Mouse (Mus musculus) heart, adult 2 months (tissue): ENCODE measurements around the gene Tbc1d22a.

ENCODE experiments used
- CTCF ChIP-seq: fragments of 200-600 bp; IDR thresholded peaks from 2 replicates; pipeline ENCODE4 v1.8.1; 2022; ENCODE audit warnings: antibody characterized with exemption, mild to moderate bottlenecking, moderate library complexity
- EP300 ChIP-seq: fragments of 200-500 bp; IDR thresholded peaks from 2 replicates; pipeline ENCODE4 v1.6.1; 2011; ENCODE audit warnings: low read depth, low read length, control low read depth; ENCODE audit not compliant: insufficient read depth
- POLR2A ChIP-seq: fragments of 200-500 bp; IDR thresholded peaks from 2 replicates; pipeline ENCODE4 v1.6.1; 2011; ENCODE audit warnings: mild to moderate bottlenecking, low read depth, low read length, control low read depth; ENCODE audit not compliant: insufficient read depth

GRCm38 (mm10) chr15:86259233-86259632 lies 45.0 kb downstream of the Tbc1d22a start:
- TF ChIP-seq POLR2A (no peak), CTCF (no peak), EP300 (no peak)
